Mouse (Mus musculus) CD4-positive, CD25-positive, alpha-beta regulatory T cell (primary cell): ENCODE data around the gene Olfr1118. TPM values are rescaled to one million over a fixed set of nuclear protein-coding genes. Genes with fewer than 3 reads are reported as not detected.

Experiments
- polyA plus RNA-seq: library from polyadenylated mRNA; unstranded; fragments of 100-300 nt; shearing (Covaris generic); gene quantifications from one replicate; pipeline ENCODE4 v1.2.1, GENCODE M21; 2017

Olfr1118 gene
- polyA plus RNA-seq = not detected

GRCm38 (mm10) chr2:87307281-87307680, at the start of gene Olfr1118:
Gene Olfr1118, plus strand, starts transcription at chr2:87307581.

GRCm38 (mm10) chr2:87267234-87267633, 40.1 kb upstream of the Olfr1118 start, which contains the start of gene Olfr1116:
Gene Olfr1116, plus strand, starts transcription at chr2:87267534.

GRCm38 (mm10) chr2:87354515-87354914, 47.1 kb downstream of the Olfr1118 start, which contains the start of gene Olfr1120:
Gene Olfr1120, plus strand, starts transcription at chr2:87354815.

Other genes with a start within 250 kb of the Olfr1118 start
- not detected for gene Olfr1107, start 231.8 kb upstream of the Olfr1118 start, polyA plus RNA-seq
- 0.17 TPM for gene Olfr1109, start 211.6 kb upstream of the Olfr1118 start, polyA plus RNA-seq
- not detected for gene Olfr259, start 193.0 kb upstream of the Olfr1118 start, polyA plus RNA-seq
- gene Olfr1110, start 167.3 kb upstream of the Olfr1118 start, polyA plus RNA-seq = not detected
- gene Olfr1111, start 155.0 kb upstream of the Olfr1118 start, polyA plus RNA-seq = not detected
- not detected for gene Olfr1112, start 119.8 kb upstream of the Olfr1118 start, polyA plus RNA-seq
- gene Olfr1113, start 98.6 kb upstream of the Olfr1118 start, polyA plus RNA-seq = not detected
- gene Olfr1115, start 59.6 kb upstream of the Olfr1118 start, polyA plus RNA-seq = not detected
- gene Olfr1116, start 40.0 kb upstream of the Olfr1118 start, polyA plus RNA-seq = 0.02 TPM
- 0.07 TPM for gene Olfr1120, start 47.2 kb downstream of the Olfr1118 start, polyA plus RNA-seq
- gene Olfr1121, start 62.3 kb downstream of the Olfr1118 start, polyA plus RNA-seq = not detected
- gene Olfr1122, start 78.3 kb downstream of the Olfr1118 start, polyA plus RNA-seq = 0.16 TPM
- not detected for gene Olfr1123, start 109.1 kb downstream of the Olfr1118 start, polyA plus RNA-seq
- gene Olfr1124, start 122.7 kb downstream of the Olfr1118 start, polyA plus RNA-seq = 0.19 TPM
- gene Olfr1126, start 146.4 kb downstream of the Olfr1118 start, polyA plus RNA-seq = not detected
- not detected for gene Pramel7, start 189.5 kb downstream of the Olfr1118 start, polyA plus RNA-seq
- gene Pramel6, start 199.0 kb downstream of the Olfr1118 start, polyA plus RNA-seq = not detected
- not detected for gene Olfr153, start 224.2 kb downstream of the Olfr1118 start, polyA plus RNA-seq
- gene Olfr1128, start 238.0 kb downstream of the Olfr1118 start, polyA plus RNA-seq = not detected